Mouse (Mus musculus): ENCODE results near the gene Nfkbid. TPM values are rescaled to one million over a fixed set of nuclear protein-coding genes. Genes with fewer than 3 reads are reported as not detected.

Nfkbid gene
- polyA plus RNA-seq, 1 experiment from 2014 or later, result 2.1 TPM

GRCm38 (mm10) chr7:30431793-30432192, 10.3 kb downstream of the Nfkbid start:
- 0 out of 2 replicates have a peak, but pooled peaks have one; percentile 24 for ATAC-seq

GRCm38 (mm10) chr7:30434238-30434637, 12.7 kb downstream of the Nfkbid start:
- 1% methylated on average over 10 of the region's 10 CpGs for WGBS
- Histone ChIP-seq H3K4me2 (replicated peaks) (no peak overlapping the region), H3K27ac (no peak overlapping the region), H3K27me3 (replicated peaks) (peaks cover 4% of the 10 kb centered on the region; the same call in 1 of the 2 replicates), H3K9me3 (no peaks in the 10 kb centered on the region), H3K9ac (no peak overlapping the region), H3K4me3 (replicated peaks) (no peak overlapping the region), H3K4me1 (replicated peaks) (peaks cover 3% of the 10 kb centered on the region; the same call in 1 of the 2 replicates), H3K36me3 (no peaks in the 10 kb centered on the region)
- ATAC-seq, result peak; percentile 68

More at GRCm38 (mm10) chr7:30431793-30432192, 10.3 kb downstream of the Nfkbid start:
- peaks cover 4% of the 10 kb centered on the region; the same call in 1 of the 2 replicates for H3K27me3 ChIP-seq (replicated peaks)
- no peak overlapping the region for H3K4me3 ChIP-seq (replicated peaks)
- no peak overlapping the region for H3K27ac ChIP-seq
- H3K9ac ChIP-seq, result no peak overlapping the region
- no peaks in the 10 kb centered on the region; the same call in 1 of the 2 replicates for H3K9me3 ChIP-seq
- 0 out of 2 replicates have a peak, but pooled peaks cover 3% of the 10 kb centered on the region for H3K36me3 ChIP-seq
- 6% methylated on average over 3 of the region's 3 CpGs for WGBS
- H3K4me1 ChIP-seq (replicated peaks), result peaks cover under 1% of the 10 kb centered on the region; the same call in 1 of the 2 replicates
- H3K4me2 ChIP-seq (replicated peaks), result no peak overlapping the region

- no peak overlapping the region for H3K9ac ChIP-seq
Observed at GRCm38 (mm10) chr7:30434701-30435100, 13.2 kb downstream of the Nfkbid start.

GRCm38 (mm10) chr7:30435156-30435555, 13.6 kb downstream of the Nfkbid start:
- 45% methylated on average over 9 of the region's 9 CpGs for WGBS
- no peak for ATAC-seq
- peaks cover 3% of the 10 kb centered on the region; the same call in 1 of the 2 replicates for H3K4me1 ChIP-seq (replicated peaks)
- peaks cover 4% of the 10 kb centered on the region; the same call in 1 of the 2 replicates for H3K27me3 ChIP-seq (replicated peaks)
- H3K27ac ChIP-seq, result no peak overlapping the region
- H3K4me2 ChIP-seq (replicated peaks), result no peak overlapping the region
- H3K4me3 ChIP-seq (replicated peaks), result no peak overlapping the region
- no peaks in the 10 kb centered on the region for H3K9me3 ChIP-seq
- no peak overlapping the region for H3K9ac ChIP-seq
- no peaks in the 10 kb centered on the region for H3K36me3 ChIP-seq

More at GRCm38 (mm10) chr7:30434701-30435100, 13.2 kb downstream of the Nfkbid start:
- 68% methylated on average over 10 of the region's 10 CpGs for WGBS
- no peak overlapping the region for H3K4me2 ChIP-seq (replicated peaks)
- no peak for ATAC-seq
- H3K9me3 ChIP-seq, result no peaks in the 10 kb centered on the region
- peaks cover 4% of the 10 kb centered on the region; the same call in 1 of the 2 replicates for H3K27me3 ChIP-seq (replicated peaks)
- H3K4me1 ChIP-seq (replicated peaks), result peaks cover 3% of the 10 kb centered on the region; the same call in 1 of the 2 replicates
- H3K36me3 ChIP-seq, result no peaks in the 10 kb centered on the region
- H3K4me3 ChIP-seq (replicated peaks), result no peak overlapping the region
- H3K27ac ChIP-seq, result no peak overlapping the region

- H3K27ac ChIP-seq, result no peak overlapping the region
- no peak overlapping the region for H3K9ac ChIP-seq
- H3K36me3 ChIP-seq, result no peaks in the 10 kb centered on the region
- H3K4me3 ChIP-seq (replicated peaks), result no peak overlapping the region
- peaks cover 3% of the 10 kb centered on the region; the same call in 1 of the 2 replicates for H3K4me1 ChIP-seq (replicated peaks)
- no peaks in the 10 kb centered on the region for H3K9me3 ChIP-seq
- no peak overlapping the region for H3K4me2 ChIP-seq (replicated peaks)
- 29% methylated on average over 10 of the region's 10 CpGs for WGBS
- ATAC-seq, result no peak
- H3K27me3 ChIP-seq (replicated peaks), result peaks cover 4% of the 10 kb centered on the region; the same call in 1 of the 2 replicates
Observed at GRCm38 (mm10) chr7:30436879-30437278, 15.3 kb downstream of the Nfkbid start.

GRCm38 (mm10) chr7:30439734-30440133, 18.2 kb downstream of the Nfkbid start:
- peaks cover 9% of the 10 kb centered on the region for H3K27me3 ChIP-seq (replicated peaks)
- H3K27ac ChIP-seq, result no peak overlapping the region
- H3K9me3 ChIP-seq, result no peaks in the 10 kb centered on the region
- no peak overlapping the region for H3K9ac ChIP-seq
- peaks cover 14% of the 10 kb centered on the region for H3K4me1 ChIP-seq (replicated peaks)
- WGBS, result 78% methylated on average over 13 of the region's 13 CpGs
- H3K4me2 ChIP-seq (replicated peaks), result no peak overlapping the region
- ATAC-seq, result no peak
- H3K4me3 ChIP-seq (replicated peaks), result no peak overlapping the region
- no peaks in the 10 kb centered on the region for H3K36me3 ChIP-seq

GRCm38 (mm10) chr7:30440697-30441096, 19.2 kb downstream of the Nfkbid start:
- ATAC-seq, result peak; percentile 26; the same call in 1 of the 2 replicates
- Histone ChIP-seq H3K4me1 (replicated peaks) (peaks cover 21% of the 10 kb centered on the region), H3K9me3 (no peaks in the 10 kb centered on the region), H3K9ac (no peak overlapping the region), H3K36me3 (no peaks in the 10 kb centered on the region), H3K27ac (no peak overlapping the region), H3K27me3 (replicated peaks) (peaks cover 11% of the 10 kb centered on the region), H3K4me2 (replicated peaks) (no peak overlapping the region), H3K4me3 (replicated peaks) (no peak overlapping the region)
- WGBS, result 29% methylated on average over 4 of the region's 5 CpGs

- Histone ChIP-seq H3K36me3 (no peaks in the 10 kb centered on the region), H3K4me1 (replicated peaks) (peaks cover 21% of the 10 kb centered on the region), H3K27ac (no peak overlapping the region), H3K27me3 (replicated peaks) (peaks cover 8% of the 10 kb centered on the region), H3K4me2 (replicated peaks) (peak overlapping the region; percentile 93), H3K9ac (no peak overlapping the region), H3K4me3 (replicated peaks) (peak overlapping the region; percentile 69), H3K9me3 (no peaks in the 10 kb centered on the region)
- WGBS, result 23% methylated on average over 9 of the region's 9 CpGs
- ATAC-seq, result no peak
Observed at GRCm38 (mm10) chr7:30443696-30444095, 22.2 kb downstream of the Nfkbid start.

GRCm38 (mm10) chr7:30444154-30444970, 22.8 kb downstream of the Nfkbid start:
- Histone ChIP-seq H3K4me2 (replicated peaks) (peak overlapping the region; percentile 93), H3K9me3 (no peaks in the 10 kb centered on the region), H3K36me3 (no peaks in the 10 kb centered on the region), H3K9ac (peak overlapping the region; percentile 60), H3K27me3 (replicated peaks) (peaks cover 8% of the 10 kb centered on the region), H3K4me3 (replicated peaks) (peak overlapping the region; percentile 69), H3K4me1 (replicated peaks) (peaks cover 21% of the 10 kb centered on the region), H3K27ac (no peak overlapping the region)
- ATAC-seq, result peak; percentile 27
- WGBS, result 2% methylated on average over 38 of the region's 38 CpGs

- H3K36me3 ChIP-seq, result no peaks in the 10 kb centered on the region
- peak within 1 kb of the TSS; percentile 69 for H3K4me3 ChIP-seq (replicated peaks)
- H3K4me1 ChIP-seq (replicated peaks), result peaks cover 21% of the 10 kb centered on the region
- peak within 1 kb of the TSS; percentile 60 for H3K9ac ChIP-seq
- peaks cover 8% of the 10 kb centered on the region for H3K27me3 ChIP-seq (replicated peaks)
- H3K9me3 ChIP-seq, result no peaks in the 10 kb centered on the region
- H3K4me2 ChIP-seq (replicated peaks), result peak within 1 kb of the TSS; percentile 93
- H3K27ac ChIP-seq, result no peak within 1 kb of the TSS
- ATAC-seq, result peak; percentile 85
- WGBS, result under 1% methylated on average over 52 of the region's 72 CpGs
Observed at GRCm38 (mm10) chr7:30444971-30445751, 23.6 kb downstream of the Nfkbid start, which contains the start of gene Aplp1. Gene Aplp1 (minus strand): TSS chr7:30445535.

- Histone ChIP-seq H3K9me3 (no peaks in the 10 kb centered on the region), H3K27me3 (replicated peaks) (peaks cover 32% of the 10 kb centered on the region), H3K4me3 (replicated peaks) (no peak overlapping the region), H3K4me1 (replicated peaks) (peaks cover 11% of the 10 kb centered on the region; the same call in 1 of the 2 replicates), H3K4me2 (replicated peaks) (no peak overlapping the region), H3K27ac (no peak overlapping the region), H3K9ac (no peak overlapping the region), H3K36me3 (no peaks in the 10 kb centered on the region)
- no peak for ATAC-seq
- WGBS, result 70% methylated on average over 7 of the region's 7 CpGs
Observed at GRCm38 (mm10) chr7:30450241-30450640, 28.7 kb downstream of the Nfkbid start.

- Histone ChIP-seq H3K9ac (no peak overlapping the region), H3K36me3 (no peaks in the 10 kb centered on the region), H3K27ac (no peak overlapping the region), H3K9me3 (no peaks in the 10 kb centered on the region), H3K4me2 (replicated peaks) (peak overlapping the region; percentile 48; the same call in 1 of the 2 replicates), H3K4me3 (replicated peaks) (no peak overlapping the region), H3K27me3 (replicated peaks) (peaks cover 63% of the 10 kb centered on the region), H3K4me1 (replicated peaks) (peaks cover 17% of the 10 kb centered on the region)
- WGBS, result 17% methylated on average over 25 of the region's 25 CpGs
- ATAC-seq, result 0 out of 2 replicates have a peak, but pooled peaks have one; percentile 5
Observed at GRCm38 (mm10) chr7:30453327-30453726, 31.8 kb downstream of the Nfkbid start.
